Mouse (Mus musculus) ES-E14 (cell line): ENCODE measurements around the gene Noc2l.

Experiments used
- CHD2 ChIP-seq: IDR thresholded peaks from 2 replicates; pipeline ENCODE4 v1.6.1; 2014; ENCODE audit warnings: mild to moderate bottlenecking, low read depth, low read length, inconsistent platforms
- MAFK ChIP-seq: IDR thresholded peaks from 2 replicates; pipeline ENCODE4 v1.6.1; 2014; ENCODE audit warnings: mild to moderate bottlenecking, low read depth, low read length, inconsistent platforms; ENCODE audit not compliant: insufficient read depth

GRCm38 (mm10) chr4:156236651-156237447 is 1.0 kb downstream of the Noc2l start:
- TF ChIP-seq MAFK: no peak
- TF ChIP-seq CHD2: no peak
